Mouse (Mus musculus) brain, embryonic 14.5 days (tissue): ENCODE measurements around the gene Tpst2. TPM values are rescaled to one million over a fixed set of nuclear protein-coding genes. Genes with fewer than 3 reads are reported as not detected.

Experiments
- DNase-seq: peaks from one replicate; pipeline ENCODE4 v3.0.0-alpha.2; 2011; ENCODE audit warnings: low read depth
- CTCF ChIP-seq: fragments of 200-500 bp; IDR thresholded peaks from 2 replicates; pipeline ENCODE4 v1.5.1; 2012; ENCODE audit warnings: inconsistent platforms, mild to moderate bottlenecking, moderate library complexity, borderline replicate concordance; ENCODE audit not compliant: insufficient read depth, insufficient read length; ENCODE audit errors: extremely low read depth
- POLR2A ChIP-seq: fragments of 200-500 bp; IDR thresholded peaks from 2 replicates; pipeline ENCODE4 v1.6.1; 2012; ENCODE audit warnings: mild to moderate bottlenecking, inconsistent platforms, borderline replicate concordance; ENCODE audit not compliant: poor library complexity, insufficient read depth, insufficient read length, severe bottlenecking; ENCODE audit errors: extremely low read depth
- polyA plus RNA-seq: library from polyadenylated mRNA; depleted of rRNA; stranded (reverse); fragments of >200 nt; gene quantifications from 2 replicates; pipeline ENCODE4 v1.2.3, GENCODE M21; 2012

Tpst2 gene
- polyA plus RNA-seq, 1 experiment: 24.6 TPM

- DNase-seq: no peak
- no peak for TF ChIP-seq CTCF
- TF ChIP-seq POLR2A: no peak
These were observed 53.5 kb downstream of the Tpst2 start for GRCm38 (mm10) chr5:112329805-112330564.

GRCm38 (mm10) chr5:112335473-112335872 is 59.0 kb downstream of the Tpst2 start:
- TF ChIP-seq CTCF: peak; percentile 77
- no peak for TF ChIP-seq POLR2A
- peak; percentile 45 for DNase-seq

- DNase-seq: no peak
- TF ChIP-seq CTCF (no peak), POLR2A (no peak)
These were observed 60.5 kb downstream of the Tpst2 start for GRCm38 (mm10) chr5:112337004-112337403.

- peak; percentile 28 for DNase-seq
- TF ChIP-seq POLR2A: no peak
- TF ChIP-seq CTCF: peak; percentile 19; the same call in 1 of the 2 replicates
These were observed 62.7 kb downstream of the Tpst2 start for GRCm38 (mm10) chr5:112339215-112339614.

GRCm38 (mm10) chr5:112342463-112343204 is 66.1 kb downstream of the Tpst2 start, which contains the start of the genes Srrd and Hps4:
TSS of gene Srrd (minus strand) at chr5:112343040.
TSS of gene Hps4 (plus strand) at chr5:112343083.
- TF ChIP-seq CTCF (0 out of 2 replicates have a peak, but pooled peaks have one; percentile 7), POLR2A (peak; percentile 69; the same call in 1 of the 2 replicates)
- peak; percentile 91 for DNase-seq

GRCm38 (mm10) chr5:112343205-112343595 is 66.7 kb downstream of the Tpst2 start:
- DNase-seq: peak; percentile 43
- TF ChIP-seq CTCF (no peak), POLR2A (no peak)

GRCm38 (mm10) chr5:112344092-112344960 is 67.8 kb downstream of the Tpst2 start:
- no peak for DNase-seq
- TF ChIP-seq CTCF (no peak), POLR2A (no peak)

- DNase-seq: no peak
- TF ChIP-seq CTCF: no peak
- no peak for TF ChIP-seq POLR2A
These were observed 69.9 kb downstream of the Tpst2 start for GRCm38 (mm10) chr5:112346211-112346965.

GRCm38 (mm10) chr5:112349169-112349568 is 72.7 kb downstream of the Tpst2 start:
- no peak for DNase-seq
- TF ChIP-seq POLR2A: no peak
- no peak for TF ChIP-seq CTCF

- no peak for DNase-seq
- TF ChIP-seq POLR2A (no peak), CTCF (no peak)
These were observed 79.0 kb downstream of the Tpst2 start for GRCm38 (mm10) chr5:112355493-112355892.
